Mouse (Mus musculus) midbrain, embryonic 11.5 days (tissue): ENCODE measurements at regions not wholly inside any gene's neighbourhood (a gene's known extent, or its start where the extent isn't known, plus 50 kb on each side); places are given as distances from the start of the nearest gene placed in this dataset.

Experiments used
- ATAC-seq: fragments of 200-750 bp; cut with Nextera tagmentation; 2 replicates; pipeline ENCODE4 v1.8.0; 2017; ENCODE audit warnings: moderate TSS enrichment, moderate library complexity; ENCODE audit not compliant: low FRiP score
- DNase-seq: peaks from one replicate; pipeline ENCODE4 v3.0.0; 2015; ENCODE audit warnings: low spot score; ENCODE audit errors: missing footprints
- H3K27ac ChIP-seq: fragments of 300-500 bp; sonication (generic); 2 replicates; pipeline ENCODE4 v1.5.1; 2014; ENCODE audit warnings: low read depth, low read length
- H3K27me3 ChIP-seq: fragments of 300-500 bp; sonication (generic); 2 replicates; pipeline ENCODE4 v1.6.1; 2014; ENCODE audit warnings: mild to moderate bottlenecking, low read length, moderate library complexity, mixed read lengths; ENCODE audit not compliant: control insufficient read depth, insufficient read depth
- H3K36me3 ChIP-seq: fragments of 300-500 bp; sonication (generic); 2 replicates; pipeline ENCODE4 v1.6.1; 2014; ENCODE audit warnings: mild to moderate bottlenecking, low read length, moderate library complexity, mixed read lengths; ENCODE audit not compliant: control insufficient read depth, insufficient read depth
- H3K4me1 ChIP-seq: fragments of 300-500 bp; sonication (generic); 2 replicates; pipeline ENCODE4 v1.6.1; 2014; ENCODE audit warnings: low read length; ENCODE audit not compliant: control insufficient read depth, insufficient read depth
- H3K4me2 ChIP-seq: fragments of 300-500 bp; sonication (generic); 2 replicates; pipeline ENCODE4 v1.6.1; 2014; ENCODE audit warnings: mild to moderate bottlenecking, moderate library complexity
- H3K4me3 ChIP-seq: fragments of 300-500 bp; sonication (generic); 2 replicates; pipeline ENCODE4 v1.5.1; 2014; ENCODE audit warnings: low read depth, low read length
- H3K9ac ChIP-seq: fragments of 300-500 bp; sonication (generic); 2 replicates; pipeline ENCODE4 v1.6.1; 2014; ENCODE audit warnings: low read length
- H3K9me3 ChIP-seq: fragments of 300-500 bp; sonication (generic); 2 replicates; pipeline ENCODE4 v1.6.1; 2016; ENCODE audit warnings: low read length; ENCODE audit not compliant: control insufficient read depth
- WGBS: fragments of 180-500 bp; shearing (Covaris S2); extraction: QIAGEN DNeasy Blood & Tissue Kit; methylation state at CpG from one replicate; pipeline ENCODE4 v1.1.7; 2014; 5-methylcytosine and 5-hydroxymethylcytosine counted together

- Histone ChIP-seq H3K9ac (no peak overlapping the region), H3K36me3 (no peaks in the 10 kb centered on the region), H3K4me3 (no peak overlapping the region), H3K27ac (no peak overlapping the region), H3K4me1 (no peaks in the 10 kb centered on the region), H3K4me2 (no peak overlapping the region), H3K27me3 (no peaks in the 10 kb centered on the region), H3K9me3 (no peaks in the 10 kb centered on the region)
- no peak for ATAC-seq
- WGBS: 82% methylated on average over 6 of the region's 6 CpGs
- no peak for DNase-seq
These were observed 339.7 kb upstream of the Npvf start for GRCm38 (mm10) chr6:50993952-50994351.

DNA sequence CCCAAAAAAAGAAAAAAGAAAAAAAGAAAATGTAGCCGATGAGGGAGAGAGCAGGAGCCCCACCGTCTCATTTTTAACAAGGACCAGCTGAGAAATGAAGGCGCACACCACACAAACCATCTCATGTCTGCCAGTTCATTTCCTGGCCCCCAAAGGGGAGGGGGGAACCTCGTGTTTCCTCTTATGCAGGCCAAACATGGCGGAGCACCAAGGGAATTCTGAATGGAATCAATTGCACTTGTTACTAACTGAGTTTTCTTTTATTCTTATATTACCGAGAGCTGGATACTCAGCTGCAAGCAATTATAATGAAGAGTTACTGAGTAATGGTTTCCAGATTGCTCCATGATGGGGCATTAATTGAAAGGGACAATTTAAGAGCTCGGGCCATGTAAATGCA lies 348.5 kb upstream of the Npvf start:
- Histone ChIP-seq H3K4me1 (peaks cover 13% of the 10 kb centered on the region), H3K4me3 (no peak overlapping the region), H3K9me3 (no peaks in the 10 kb centered on the region), H3K4me2 (no peak overlapping the region), H3K9ac (no peak overlapping the region), H3K36me3 (no peaks in the 10 kb centered on the region), H3K27ac (no peak overlapping the region), H3K27me3 (no peaks in the 10 kb centered on the region)
- ATAC-seq (no peak), DNase-seq (no peak)
- 69% methylated on average over 7 of the region's 7 CpGs for WGBS

GRCm38 (mm10) chr6:51006074-51006591 lies 351.9 kb upstream of the Npvf start:
- Histone ChIP-seq H3K9me3 (no peaks in the 10 kb centered on the region), H3K4me1 (peaks cover 13% of the 10 kb centered on the region), H3K9ac (peak overlapping the region; percentile 39; the same call in 1 of the 2 replicates), H3K27ac (peak overlapping the region; percentile 77), H3K27me3 (no peaks in the 10 kb centered on the region), H3K4me3 (no peak overlapping the region), H3K36me3 (no peaks in the 10 kb centered on the region), H3K4me2 (0 out of 2 replicates have a peak overlapping the region, but pooled peaks have one; percentile 2)
- peak; percentile 94 for DNase-seq
- 17% methylated on average over 11 of the region's 11 CpGs for WGBS
- peak; percentile 84 for ATAC-seq

DNA sequence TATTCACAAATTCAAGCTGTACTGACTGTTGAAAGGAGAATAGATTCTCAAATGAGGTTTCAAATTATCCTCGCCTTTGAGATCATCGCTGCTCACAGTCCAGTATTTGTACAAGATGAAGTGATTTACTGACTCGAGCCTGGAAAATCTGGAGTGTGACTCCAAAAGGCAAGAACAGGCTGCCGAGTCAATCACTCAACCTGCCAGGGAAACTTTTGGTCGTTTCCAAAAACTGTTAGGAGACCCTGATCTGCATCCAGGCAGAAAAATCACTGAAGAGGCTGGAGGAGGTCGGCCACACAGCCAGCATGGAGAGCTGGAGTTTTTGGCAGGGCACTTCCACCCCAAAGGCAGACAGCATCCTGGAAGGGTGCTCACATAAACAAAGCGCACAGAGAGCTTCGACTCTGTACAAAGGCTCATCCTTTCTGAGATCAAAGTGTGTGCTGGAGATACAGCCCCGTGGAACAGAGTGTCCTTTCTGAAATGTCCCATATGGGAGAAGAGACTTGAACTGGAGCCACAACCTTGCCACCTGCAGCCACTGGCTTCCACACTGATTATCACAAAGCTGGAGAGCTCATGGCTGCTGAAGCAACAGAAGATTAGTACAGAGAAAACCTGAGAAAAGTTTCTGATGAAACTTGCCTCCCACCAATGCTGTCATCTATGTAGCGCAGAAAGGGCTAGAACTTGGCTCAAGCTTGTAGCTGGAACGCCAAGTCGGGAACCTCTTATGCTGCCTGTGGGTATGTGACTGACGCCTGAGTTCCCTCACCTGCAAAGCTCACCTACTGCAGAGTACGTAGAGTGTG lies 355.5 kb upstream of the Npvf start:
- H3K27ac ChIP-seq: no peak overlapping the region
- WGBS: 83% methylated on average over 14 of the region's 14 CpGs
- H3K27me3 ChIP-seq: 0 out of 2 replicates have a peak, but pooled peaks cover 2% of the 10 kb centered on the region
- no peak overlapping the region for H3K9ac ChIP-seq
- H3K4me2 ChIP-seq: no peak overlapping the region
- no peak overlapping the region for H3K4me3 ChIP-seq
- H3K4me1 ChIP-seq: peaks cover 13% of the 10 kb centered on the region
- H3K9me3 ChIP-seq: no peaks in the 10 kb centered on the region
- H3K36me3 ChIP-seq: no peaks in the 10 kb centered on the region
- ATAC-seq: no peak
- DNase-seq: no peak

DNA sequence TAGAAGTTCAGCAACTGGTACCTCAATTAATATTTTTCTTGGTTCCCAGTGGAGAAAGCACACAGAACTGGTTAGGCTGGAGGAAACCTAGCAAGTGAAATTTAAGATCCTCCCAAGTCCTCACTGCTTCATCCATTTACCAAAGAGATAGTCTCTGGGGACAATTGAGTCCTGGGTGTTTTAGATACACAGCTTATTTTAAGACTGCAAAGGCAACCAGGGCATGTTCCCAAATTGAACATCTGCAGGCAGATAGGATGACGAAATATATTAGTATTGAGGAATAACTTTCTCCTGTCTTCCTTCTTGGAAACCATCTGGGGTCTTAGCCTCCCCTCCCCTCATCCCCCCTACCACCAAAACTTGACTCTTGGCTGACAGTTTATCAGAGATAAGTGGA lies 356.3 kb upstream of the Npvf start:
- ATAC-seq: no peak
- 90% methylated on average over 1 of the region's 1 CpGs for WGBS

DNA sequence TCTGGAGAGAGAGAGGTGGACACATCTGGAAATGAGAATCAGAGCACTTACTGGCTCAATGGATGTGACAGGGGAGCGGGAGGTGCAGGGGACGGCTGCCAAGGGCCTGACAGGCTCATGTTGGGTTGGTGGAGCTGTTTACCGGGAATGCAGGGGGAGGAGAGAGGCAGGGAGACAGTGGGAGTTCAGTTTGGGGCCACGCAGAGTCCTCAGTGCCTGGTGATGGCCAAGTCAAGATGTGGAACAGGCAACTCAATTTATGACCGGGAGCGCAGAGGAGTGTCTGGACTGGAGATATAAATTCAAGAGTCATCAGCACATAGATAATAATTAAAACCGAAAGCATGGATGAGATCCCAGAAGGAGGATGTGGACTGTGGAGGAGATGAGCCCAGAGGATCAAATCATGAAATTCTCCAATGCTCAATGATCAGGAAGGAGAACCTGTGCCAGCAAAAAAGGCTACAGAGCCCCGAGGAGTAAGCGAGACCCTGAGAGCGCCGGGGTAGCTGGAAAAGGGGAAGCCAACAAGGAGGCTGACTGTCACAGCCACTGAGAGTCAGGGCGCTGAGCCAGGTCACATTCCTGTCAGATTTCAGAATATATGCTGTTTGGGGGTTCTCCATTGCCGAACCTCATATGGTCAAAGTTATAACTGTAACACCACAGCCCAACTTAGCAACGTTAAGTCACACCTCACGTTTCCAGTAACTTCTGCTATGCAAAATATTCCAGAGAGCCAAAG lies 358.0 kb upstream of the Npvf start:
- WGBS: 87% methylated on average over 15 of the region's 15 CpGs
- Histone ChIP-seq H3K27me3 (0 out of 2 replicates have a peak, but pooled peaks cover 2% of the 10 kb centered on the region), H3K36me3 (no peaks in the 10 kb centered on the region), H3K9ac (no peak overlapping the region), H3K9me3 (no peaks in the 10 kb centered on the region), H3K4me1 (peaks cover 13% of the 10 kb centered on the region), H3K4me2 (no peak overlapping the region), H3K27ac (no peak overlapping the region), H3K4me3 (no peak overlapping the region)
- no peak for ATAC-seq
- DNase-seq: no peak

More for the DNA sequence above, 356.3 kb upstream of the Npvf start:
- H3K27ac ChIP-seq: no peak overlapping the region
- H3K27me3 ChIP-seq: 0 out of 2 replicates have a peak, but pooled peaks cover 2% of the 10 kb centered on the region
- H3K9ac ChIP-seq: no peak overlapping the region
- no peak overlapping the region for H3K4me2 ChIP-seq
- H3K4me1 ChIP-seq: peaks cover 15% of the 10 kb centered on the region
- no peak overlapping the region for H3K4me3 ChIP-seq
- DNase-seq: no peak
- no peaks in the 10 kb centered on the region for H3K9me3 ChIP-seq
- no peaks in the 10 kb centered on the region for H3K36me3 ChIP-seq

DNA sequence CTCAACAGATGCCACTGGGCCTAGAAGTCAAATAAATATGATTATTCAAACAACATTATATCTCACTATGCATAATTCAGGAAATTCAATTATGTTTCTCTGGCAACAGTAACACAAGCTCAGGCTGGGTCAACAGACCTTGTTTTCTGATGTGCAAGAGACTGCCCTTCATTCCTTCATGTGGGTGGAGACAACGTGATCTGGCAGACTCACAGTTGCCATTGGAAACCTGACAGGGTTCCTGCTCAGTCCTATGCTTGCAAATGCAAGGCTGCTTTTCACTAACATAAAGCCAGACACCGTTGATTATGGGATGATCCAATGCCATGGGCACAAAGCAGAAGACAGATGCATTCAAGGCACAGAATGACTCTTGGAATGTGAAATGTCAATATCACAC lies 361.5 kb upstream of the Npvf start:
- no peak overlapping the region for H3K4me3 ChIP-seq
- H3K27ac ChIP-seq: peak overlapping the region; percentile 45
- H3K27me3 ChIP-seq: 0 out of 2 replicates have a peak, but pooled peaks cover 2% of the 10 kb centered on the region
- peaks cover 13% of the 10 kb centered on the region for H3K4me1 ChIP-seq
- no peak overlapping the region for H3K4me2 ChIP-seq
- H3K36me3 ChIP-seq: no peaks in the 10 kb centered on the region
- H3K9me3 ChIP-seq: no peaks in the 10 kb centered on the region
- 24% methylated on average over 2 of the region's 2 CpGs for WGBS
- H3K9ac ChIP-seq: no peak overlapping the region
- ATAC-seq: 0 out of 2 replicates have a peak, but pooled peaks have one; percentile 39
- DNase-seq: no peak

DNA sequence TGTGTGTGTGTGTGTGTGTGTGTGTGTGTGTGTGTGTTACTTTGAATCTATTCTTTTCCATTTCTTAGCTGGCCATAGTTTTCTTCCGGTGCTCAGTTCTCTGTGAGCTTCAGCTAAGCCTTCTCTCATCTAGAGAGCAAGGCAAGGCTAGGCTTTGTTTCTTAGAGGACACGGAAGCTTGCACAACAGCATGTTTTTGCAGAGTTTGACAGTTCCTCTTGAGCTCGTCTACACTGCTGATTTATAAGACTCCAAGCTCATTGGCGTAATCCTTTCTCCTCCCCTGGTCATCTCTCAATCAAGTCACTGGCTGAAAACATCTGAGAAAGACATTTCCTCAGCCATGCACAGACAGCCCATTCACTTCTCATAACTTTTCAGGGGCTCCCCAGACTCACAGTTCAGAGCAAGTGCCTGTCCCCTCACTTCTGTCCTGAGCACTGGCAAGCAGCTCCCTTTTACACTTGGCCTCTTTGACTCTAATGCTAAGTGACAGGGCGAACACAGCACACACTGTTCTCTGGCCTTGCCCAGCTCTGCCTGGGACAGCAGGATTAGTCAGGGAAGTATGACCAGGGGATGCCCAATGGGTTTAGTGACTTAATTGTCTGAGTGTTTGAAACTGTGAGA lies 362.3 kb upstream of the Npvf start:
- Histone ChIP-seq H3K9me3 (no peaks in the 10 kb centered on the region), H3K27ac (peak overlapping the region; percentile 45), H3K4me3 (no peak overlapping the region), H3K9ac (no peak overlapping the region), H3K4me2 (no peak overlapping the region), H3K27me3 (0 out of 2 replicates have a peak, but pooled peaks cover 2% of the 10 kb centered on the region), H3K4me1 (peaks cover 15% of the 10 kb centered on the region), H3K36me3 (no peaks in the 10 kb centered on the region)
- DNase-seq (peak; percentile 92), ATAC-seq (peak; percentile 95)
- WGBS: 35% methylated on average over 5 of the region's 5 CpGs
